Mouse (Mus musculus) liver, embryonic 13.5 days (tissue): ENCODE data around the gene Gadd45gip1. TPM values are rescaled to one million over a fixed set of nuclear protein-coding genes. Genes with fewer than 3 reads are reported as not detected.

Experiments
- ATAC-seq: fragments of 200-750 bp; cut with Nextera tagmentation; 2 replicates; pipeline ENCODE4 v1.8.0; 2017; ENCODE audit warnings: low read depth, mild to moderate bottlenecking, moderate number of reproducible peaks, moderate library complexity
- DNase-seq: peaks from one replicate; pipeline ENCODE4 v3.0.0; 2022
- H3K27ac ChIP-seq: fragments of 300-500 bp; sonication (generic); 2 replicates; pipeline ENCODE4 v1.5.1; 2015; ENCODE audit warnings: moderate library complexity, mild to moderate bottlenecking, inconsistent platforms
- H3K27me3 ChIP-seq: fragments of 300-500 bp; sonication (generic); 2 replicates; pipeline ENCODE4 v1.6.1; 2015; ENCODE audit warnings: mild to moderate bottlenecking, inconsistent platforms
- H3K36me3 ChIP-seq: fragments of 300-500 bp; sonication (generic); 2 replicates; pipeline ENCODE4 v1.6.1; 2015; ENCODE audit warnings: mild to moderate bottlenecking, inconsistent platforms
- H3K4me1 ChIP-seq: fragments of 300-500 bp; sonication (generic); replicated peaks from 2 replicates; pipeline ENCODE4 v1.6.1; 2015; ENCODE audit warnings: inconsistent platforms
- H3K4me2 ChIP-seq: fragments of 300-500 bp; sonication (generic); 2 replicates; pipeline ENCODE4 v1.6.1; 2015; ENCODE audit warnings: inconsistent platforms, mild to moderate bottlenecking, moderate library complexity
- H3K4me3 ChIP-seq: fragments of 300-500 bp; sonication (generic); replicated peaks from 2 replicates; pipeline ENCODE4 v1.5.1; 2015; ENCODE audit warnings: mild to moderate bottlenecking, inconsistent platforms
- H3K9ac ChIP-seq: fragments of 300-500 bp; sonication (generic); 2 replicates; pipeline ENCODE4 v1.6.1; 2015; ENCODE audit warnings: mild to moderate bottlenecking, inconsistent platforms
- H3K9me3 ChIP-seq: fragments of 300-500 bp; sonication (generic); replicated peaks from 2 replicates; pipeline ENCODE4 v1.6.1; 2016; ENCODE audit warnings: inconsistent platforms
- WGBS: fragments of 180-500 bp; shearing (Covaris S2); methylation state at CpG from one replicate; pipeline ENCODE4 v1.1.7; 2015; ENCODE audit not compliant: insufficient replicate concordance; 5-methylcytosine and 5-hydroxymethylcytosine counted together
- polyA plus RNA-seq: library from polyadenylated mRNA; unstranded; fragments of >200 nt; fragmentation: Nextera tagmentation; extraction: Ambion mirVana; gene quantifications from 2 replicates; pipeline ENCODE4 v1.2.1, GENCODE M21; 2015

Gadd45gip1 gene
- polyA plus RNA-seq, 1 experiment from 2014 or later = 63.2 TPM

GRCm38 (mm10) chr8:84798446-84799135 lies 32.7 kb upstream of the Gadd45gip1 start:
- H3K9me3 ChIP-seq = no peaks in the 10 kb centered on the region
- H3K4me3 ChIP-seq = peak overlapping the region; percentile 78
- H3K9ac ChIP-seq = peak overlapping the region; percentile 81
- ATAC-seq = no peak; the same call in 1 of the 2 replicates
- peak overlapping the region; percentile 99 for H3K4me2 ChIP-seq
- 58% methylated on average over 10 of the region's 10 CpGs for WGBS
- peaks cover 99% of the 10 kb centered on the region for H3K27me3 ChIP-seq
- no peak for DNase-seq
- H3K27ac ChIP-seq = no peak overlapping the region
- peaks cover 36% of the 10 kb centered on the region for H3K4me1 ChIP-seq
- no peaks in the 10 kb centered on the region for H3K36me3 ChIP-seq

- ATAC-seq (peak; percentile 57), DNase-seq (no peak)
- H3K27ac ChIP-seq = peak overlapping the region; percentile 34
- H3K9ac ChIP-seq = peak overlapping the region; percentile 81
- H3K9me3 ChIP-seq = no peaks in the 10 kb centered on the region
- peak overlapping the region; percentile 99 for H3K4me2 ChIP-seq
- H3K36me3 ChIP-seq = no peaks in the 10 kb centered on the region
- 1% methylated on average over 87 of the region's 108 CpGs for WGBS
- H3K4me3 ChIP-seq = peak overlapping the region; percentile 78
- peaks cover 31% of the 10 kb centered on the region for H3K4me1 ChIP-seq
- peaks cover 99% of the 10 kb centered on the region for H3K27me3 ChIP-seq
These were observed 32.0 kb upstream of the Gadd45gip1 start for GRCm38 (mm10) chr8:84799136-84799931.

GRCm38 (mm10) chr8:84799999-84800831 lies 31.1 kb upstream of the Gadd45gip1 start, which contains the start of gene Nfix:
Gene Nfix, minus strand, starts transcription at chr8:84800344.
- DNase-seq (no peak), ATAC-seq (peak; percentile 44)
- peaks cover 99% of the 10 kb centered on the region for H3K27me3 ChIP-seq

GRCm38 (mm10) chr8:84806031-84806430 lies 25.3 kb upstream of the Gadd45gip1 start:
- H3K36me3 ChIP-seq = no peaks in the 10 kb centered on the region
- no peak for ATAC-seq
- 96% methylated on average over 5 of the region's 5 CpGs for WGBS
- H3K9me3 ChIP-seq = no peaks in the 10 kb centered on the region
- no peak overlapping the region for H3K9ac ChIP-seq
- no peak overlapping the region for H3K27ac ChIP-seq
- peaks cover 24% of the 10 kb centered on the region for H3K4me1 ChIP-seq
- H3K27me3 ChIP-seq = peaks cover 69% of the 10 kb centered on the region
- no peak for DNase-seq
- H3K4me3 ChIP-seq = no peak overlapping the region
- H3K4me2 ChIP-seq = no peak overlapping the region

More at GRCm38 (mm10) chr8:84799999-84800831, 31.1 kb upstream of the Gadd45gip1 start, which contains the start of gene Nfix:
- Histone ChIP-seq H3K4me3 (peak within 1 kb of the TSS; percentile 78), H3K9ac (peak within 1 kb of the TSS; percentile 81), H3K36me3 (no peaks in the 10 kb centered on the region), H3K27ac (peak within 1 kb of the TSS; percentile 34), H3K4me2 (peak within 1 kb of the TSS; percentile 99), H3K4me1 (peaks cover 27% of the 10 kb centered on the region), H3K9me3 (no peaks in the 10 kb centered on the region)
- under 1% methylated on average over 76 of the region's 125 CpGs for WGBS

GRCm38 (mm10) chr8:84809109-84809940 lies 22.0 kb upstream of the Gadd45gip1 start:
- no peak overlapping the region for H3K27ac ChIP-seq
- H3K4me1 ChIP-seq = peaks cover 33% of the 10 kb centered on the region
- WGBS = 71% methylated on average over 12 of the region's 12 CpGs
- H3K27me3 ChIP-seq = peaks cover 58% of the 10 kb centered on the region
- H3K9me3 ChIP-seq = no peaks in the 10 kb centered on the region
- no peak for DNase-seq
- H3K4me3 ChIP-seq = no peak overlapping the region
- no peaks in the 10 kb centered on the region for H3K36me3 ChIP-seq
- no peak for ATAC-seq
- H3K4me2 ChIP-seq = no peak overlapping the region
- H3K9ac ChIP-seq = no peak overlapping the region

GRCm38 (mm10) chr8:84809941-84810280 lies 21.4 kb upstream of the Gadd45gip1 start:
- peaks cover 56% of the 10 kb centered on the region for H3K27me3 ChIP-seq

GRCm38 (mm10) chr8:84810896-84811295 lies 20.4 kb upstream of the Gadd45gip1 start:
- WGBS = under 1% methylated on average over 32 of the region's 32 CpGs
- Histone ChIP-seq H3K4me2 (peak overlapping the region; percentile 68), H3K9ac (peak overlapping the region; percentile 56), H3K9me3 (no peaks in the 10 kb centered on the region), H3K36me3 (no peaks in the 10 kb centered on the region), H3K4me3 (peak overlapping the region; percentile 48), H3K27me3 (peaks cover 46% of the 10 kb centered on the region), H3K4me1 (peaks cover 46% of the 10 kb centered on the region), H3K27ac (peak overlapping the region; percentile 19; the same call in 1 of the 2 replicates)
- peak; percentile 41 for ATAC-seq
- peak; percentile 77 for DNase-seq

More at GRCm38 (mm10) chr8:84809941-84810280, 21.4 kb upstream of the Gadd45gip1 start:
- no peaks in the 10 kb centered on the region for H3K36me3 ChIP-seq
- 70% methylated on average over 5 of the region's 5 CpGs for WGBS
- no peak overlapping the region for H3K9ac ChIP-seq
- DNase-seq = no peak
- no peak overlapping the region for H3K27ac ChIP-seq
- H3K9me3 ChIP-seq = no peaks in the 10 kb centered on the region
- H3K4me1 ChIP-seq = peaks cover 36% of the 10 kb centered on the region
- H3K4me3 ChIP-seq = no peak overlapping the region
- no peak overlapping the region for H3K4me2 ChIP-seq
- no peak for ATAC-seq

GRCm38 (mm10) chr8:84811303-84811702 lies 20.0 kb upstream of the Gadd45gip1 start:
- DNase-seq = no peak
- no peak for ATAC-seq
- Histone ChIP-seq H3K36me3 (no peaks in the 10 kb centered on the region), H3K4me2 (peak overlapping the region; percentile 68), H3K9me3 (no peaks in the 10 kb centered on the region), H3K27ac (no peak overlapping the region), H3K9ac (peak overlapping the region; percentile 56), H3K4me1 (peaks cover 47% of the 10 kb centered on the region), H3K4me3 (peak overlapping the region; percentile 48), H3K27me3 (peaks cover 42% of the 10 kb centered on the region)
- 34% methylated on average over 10 of the region's 10 CpGs for WGBS

- Histone ChIP-seq H3K36me3 (no peaks in the 10 kb centered on the region), H3K4me1 (peaks cover 47% of the 10 kb centered on the region), H3K4me3 (no peak overlapping the region), H3K9me3 (no peaks in the 10 kb centered on the region), H3K27ac (no peak overlapping the region; the same call in 1 of the 2 replicates), H3K27me3 (peaks cover 32% of the 10 kb centered on the region), H3K9ac (no peak overlapping the region), H3K4me2 (no peak overlapping the region)
- ATAC-seq = no peak
- peak; percentile 67 for DNase-seq
- WGBS = 1% methylated on average over 5 of the region's 5 CpGs
These were observed 18.3 kb upstream of the Gadd45gip1 start for GRCm38 (mm10) chr8:84813059-84813458.

- Histone ChIP-seq H3K4me2 (no peak overlapping the region), H3K27ac (no peak overlapping the region), H3K4me3 (no peak overlapping the region), H3K27me3 (peaks cover 31% of the 10 kb centered on the region), H3K4me1 (peaks cover 42% of the 10 kb centered on the region), H3K36me3 (no peaks in the 10 kb centered on the region), H3K9ac (no peak overlapping the region), H3K9me3 (no peaks in the 10 kb centered on the region)
- DNase-seq (no peak), ATAC-seq (no peak)
- 40% methylated on average over 3 of the region's 3 CpGs for WGBS
These were observed 17.5 kb upstream of the Gadd45gip1 start for GRCm38 (mm10) chr8:84813830-84814229.
